Mouse (Mus musculus) cerebellum, adult 11 months (tissue): ENCODE measurements at regions not wholly inside any gene's neighbourhood (a gene's known extent, or its start where the extent isn't known, plus 50 kb on each side); places are given as distances from the start of the nearest gene placed in this dataset.

ENCODE experiments used
- DNase-seq: peaks from one replicate; pipeline ENCODE4 v3.0.0; 2022

- DNase-seq, result no peak
Observed at GRCm38 (mm10) chr16:29968743-29969142, 95.4 kb upstream of the Hes1 start.

- no peak for DNase-seq
Observed at GRCm38 (mm10) chr16:29972741-29973141, 91.4 kb upstream of the Hes1 start.

- DNase-seq, result no peak
Observed at GRCm38 (mm10) chr16:29973250-29973649, 90.9 kb upstream of the Hes1 start.

- no peak for DNase-seq
Observed at GRCm38 (mm10) chr16:29975800-29976199, 88.4 kb upstream of the Hes1 start.

- DNase-seq, result no peak
Observed at GRCm38 (mm10) chr16:29977011-29977410, 87.2 kb upstream of the Hes1 start.

GRCm38 (mm10) chr16:29977711-29978110 is 86.5 kb upstream of the Hes1 start:
- DNase-seq, result no peak

- no peak for DNase-seq
Observed at GRCm38 (mm10) chr16:29979066-29979465, 85.1 kb upstream of the Hes1 start.

GRCm38 (mm10) chr16:29981543-29981942 is 82.6 kb upstream of the Hes1 start:
- DNase-seq, result no peak

GRCm38 (mm10) chr16:29982224-29982785 is 81.9 kb upstream of the Hes1 start:
- DNase-seq, result no peak

GRCm38 (mm10) chr16:29983161-29983560 is 81.0 kb upstream of the Hes1 start:
- no peak for DNase-seq

GRCm38 (mm10) chr16:29985126-29985931 is 78.9 kb upstream of the Hes1 start:
- DNase-seq, result no peak

GRCm38 (mm10) chr16:29987595-29987994 is 76.6 kb upstream of the Hes1 start:
- DNase-seq, result no peak

- DNase-seq, result no peak
Observed at GRCm38 (mm10) chr16:29987999-29988398, 76.2 kb upstream of the Hes1 start.

GRCm38 (mm10) chr16:29989308-29989707 is 74.9 kb upstream of the Hes1 start:
- DNase-seq, result no peak

GRCm38 (mm10) chr16:29990393-29990792 is 73.8 kb upstream of the Hes1 start:
- no peak for DNase-seq

GRCm38 (mm10) chr16:29990795-29991587 is 73.2 kb upstream of the Hes1 start:
- no peak for DNase-seq

- DNase-seq, result no peak
Observed at GRCm38 (mm10) chr16:29991876-29992380, 72.3 kb upstream of the Hes1 start.

- DNase-seq, result no peak
Observed at GRCm38 (mm10) chr16:29993111-29993510, 71.1 kb upstream of the Hes1 start.

- no peak for DNase-seq
Observed at GRCm38 (mm10) chr16:29993535-29993934, 70.6 kb upstream of the Hes1 start.

GRCm38 (mm10) chr16:29996139-29997069 is 67.8 kb upstream of the Hes1 start:
- DNase-seq, result no peak

- DNase-seq, result no peak
Observed at GRCm38 (mm10) chr16:30000166-30000565, 64.0 kb upstream of the Hes1 start.

- no peak for DNase-seq
Observed at GRCm38 (mm10) chr16:30005124-30005523, 59.1 kb upstream of the Hes1 start.
